Mouse (Mus musculus) forebrain, embryonic 10.5 days (tissue): ENCODE results near the gene Actrt2. TPM values are rescaled to one million over a fixed set of nuclear protein-coding genes. Genes with fewer than 3 reads are reported as not detected.
A peak's percentile ranks its signal among the peaks of the same experiment; 100 is the strongest.

Source experiments
- DNase-seq: peaks from one replicate; pipeline ENCODE4 v3.0.0-alpha.2; 2017; ENCODE audit warnings: low spot score; ENCODE audit errors: extremely low spot score
- H3K27ac ChIP-seq: fragments of 300-500 bp; sonication (generic); 2 replicates; pipeline ENCODE4 v1.5.1; 2016; ENCODE audit warnings: mild to moderate bottlenecking
- H3K27me3 ChIP-seq: fragments of 300-500 bp; sonication (generic); 2 replicates; pipeline ENCODE4 v1.6.1; 2016; ENCODE audit warnings: mild to moderate bottlenecking; ENCODE audit not compliant: poor library complexity, severe bottlenecking
- H3K36me3 ChIP-seq: fragments of 300-500 bp; sonication (generic); replicated peaks from 2 replicates; pipeline ENCODE4 v1.6.1; 2016; ENCODE audit warnings: mild to moderate bottlenecking, moderate library complexity
- H3K4me1 ChIP-seq: fragments of 300-500 bp; sonication (generic); 2 replicates; pipeline ENCODE4 v1.6.1; 2016
- H3K4me3 ChIP-seq: fragments of 300-500 bp; sonication (generic); 2 replicates; pipeline ENCODE4 v1.5.1; 2016; ENCODE audit warnings: mild to moderate bottlenecking, moderate library complexity
- H3K9me3 ChIP-seq: fragments of 300-500 bp; sonication (generic); 2 replicates; pipeline ENCODE4 v1.6.1; 2016; ENCODE audit warnings: mild to moderate bottlenecking, moderate library complexity
- WGBS: fragments of 180-500 bp; shearing (Covaris S2); methylation state at CpG from one replicate; pipeline ENCODE4 v1.1.7; 2016; 5-methylcytosine and 5-hydroxymethylcytosine counted together
- polyA plus RNA-seq: library from polyadenylated mRNA; unstranded; fragments of >200 nt; fragmentation: Nextera tagmentation; extraction: Ambion mirVana; gene quantifications from 2 replicates; pipeline ENCODE4 v1.2.1, GENCODE M21; 2016

Gene Actrt2
- polyA plus RNA-seq, 1 experiment from 2014 or later: not detected

DNA sequence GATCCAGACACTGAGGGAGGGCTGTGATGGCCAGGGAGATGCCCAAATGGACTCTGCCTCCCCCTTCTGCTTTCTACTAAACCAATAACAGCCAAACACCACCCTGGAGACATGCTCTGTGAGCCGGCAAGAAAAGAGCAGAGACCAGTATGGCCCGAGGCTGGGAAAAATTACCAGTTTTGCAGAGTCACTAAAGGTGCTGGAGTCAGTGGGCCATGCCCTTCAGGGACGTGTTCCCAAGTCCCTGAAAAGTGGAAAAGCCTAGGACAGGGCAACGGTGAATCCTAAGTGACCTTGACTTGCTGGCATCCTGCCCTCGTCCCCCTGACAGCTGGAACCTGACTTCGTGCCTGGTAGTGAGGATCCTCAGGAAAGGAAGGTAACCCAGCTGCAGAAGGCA is 25.2 kb downstream of the Actrt2 start:
- WGBS: 4% methylated on average over 6 of the region's 6 CpGs
- no peaks in the 10 kb centered on the region for H3K36me3 ChIP-seq
- DNase-seq: no peak

DNA sequence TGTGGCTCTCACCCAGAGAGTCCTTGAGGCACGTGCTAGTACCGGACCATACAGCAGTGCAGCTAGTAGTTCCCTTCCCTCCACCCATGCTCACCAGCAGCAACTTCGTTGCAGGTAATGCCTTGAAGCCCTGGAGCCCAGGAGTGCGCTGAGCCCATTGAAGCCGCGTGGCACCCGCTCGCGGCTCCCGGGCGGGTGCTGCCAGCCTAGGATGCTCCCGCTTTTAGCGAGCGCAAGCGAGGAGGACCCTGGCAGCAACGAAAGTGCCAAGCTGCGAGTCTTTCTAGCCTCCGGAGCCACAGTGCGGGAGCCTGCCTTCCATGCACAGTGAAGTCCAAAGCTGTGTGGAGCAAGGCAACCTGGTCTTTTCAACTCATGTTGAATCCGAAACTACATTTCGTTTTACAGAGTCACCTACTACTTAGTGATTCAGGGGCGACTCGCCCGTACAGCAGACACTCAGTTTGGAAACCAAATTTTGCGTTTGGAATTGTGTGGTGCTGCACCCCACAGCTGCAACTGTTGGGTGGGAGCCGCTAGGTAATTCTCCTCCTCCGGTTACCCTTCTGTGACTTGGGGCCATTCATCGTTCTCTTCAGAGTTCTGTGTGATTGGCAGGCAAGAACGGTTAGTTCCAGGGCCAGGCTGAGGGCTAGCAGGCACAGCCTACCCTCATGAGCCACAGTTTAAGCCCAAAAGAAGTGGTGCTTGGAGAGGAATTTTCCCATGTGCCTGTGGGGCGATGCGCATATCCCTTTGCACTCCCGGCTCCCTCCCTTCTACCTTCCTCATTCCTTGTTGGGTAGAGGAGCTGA is 26.2 kb downstream of the Actrt2 start:
- H3K27ac ChIP-seq: peak overlapping the region; percentile 76
- H3K36me3 ChIP-seq: no peaks in the 10 kb centered on the region
- H3K4me3 ChIP-seq: peak overlapping the region; percentile 42
- H3K9me3 ChIP-seq: peaks cover 10% of the 10 kb centered on the region; the same call in 1 of the 2 replicates
- peaks cover 75% of the 10 kb centered on the region for H3K4me1 ChIP-seq
- peaks cover 100% of the 10 kb centered on the region for H3K27me3 ChIP-seq
- WGBS: under 1% methylated on average over 32 of the region's 32 CpGs
- DNase-seq: peak; percentile 50

More for the DNA sequence above, 25.2 kb downstream of the Actrt2 start:
- Histone ChIP-seq H3K4me1 (peaks cover 66% of the 10 kb centered on the region), H3K9me3 (peaks cover 20% of the 10 kb centered on the region; the same call in 1 of the 2 replicates), H3K4me3 (no peak overlapping the region), H3K27me3 (peaks cover 92% of the 10 kb centered on the region), H3K27ac (no peak overlapping the region)

DNA sequence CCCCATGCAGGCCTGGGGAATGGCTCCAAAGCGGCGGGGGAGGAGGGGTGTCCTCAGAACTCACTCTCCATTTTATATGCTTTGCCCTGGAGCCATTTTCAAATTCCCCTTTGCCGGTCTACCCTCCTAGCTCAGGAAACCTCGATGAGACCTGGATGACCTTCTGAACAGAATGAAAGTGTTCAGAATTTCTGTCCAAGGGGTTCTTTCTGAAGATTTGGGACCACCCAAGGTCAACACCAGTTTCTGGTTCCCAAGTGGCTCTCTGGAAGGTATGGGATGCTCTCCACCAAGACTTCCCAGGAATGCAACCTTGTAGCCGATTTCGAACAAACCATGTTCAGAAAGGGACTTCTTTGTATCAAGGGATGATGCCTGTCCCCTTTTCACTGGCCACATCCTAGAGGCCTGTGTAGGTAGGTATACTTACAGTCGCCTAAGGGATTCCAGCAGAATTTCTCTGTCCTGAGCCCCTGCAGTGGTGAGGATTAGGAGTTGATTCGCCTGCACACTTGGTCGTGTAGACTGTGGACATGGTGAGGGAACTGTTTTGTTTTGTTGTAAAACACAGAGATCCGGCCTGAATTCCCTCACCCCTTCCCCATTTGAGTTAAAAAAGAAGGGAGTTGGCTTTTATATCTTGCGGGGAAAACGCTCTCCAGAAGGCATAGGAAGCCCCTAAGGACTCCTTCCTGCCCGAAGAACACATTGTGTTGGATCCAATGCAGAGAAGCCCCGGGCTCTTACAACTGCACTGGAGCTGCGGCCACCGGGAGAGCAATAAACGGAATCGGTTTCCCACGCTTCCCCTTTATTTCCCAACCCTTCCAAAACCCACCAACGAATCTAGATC is 27.0 kb downstream of the Actrt2 start:
- DNase-seq: no peak
- Histone ChIP-seq H3K27ac (peak overlapping the region; percentile 99), H3K4me3 (peak overlapping the region; percentile 91), H3K36me3 (no peaks in the 10 kb centered on the region), H3K27me3 (peaks cover 98% of the 10 kb centered on the region), H3K9me3 (peaks cover 8% of the 10 kb centered on the region; the same call in 1 of the 2 replicates), H3K4me1 (peaks cover 81% of the 10 kb centered on the region)
- WGBS: 1% methylated on average over 20 of the region's 20 CpGs

DNA sequence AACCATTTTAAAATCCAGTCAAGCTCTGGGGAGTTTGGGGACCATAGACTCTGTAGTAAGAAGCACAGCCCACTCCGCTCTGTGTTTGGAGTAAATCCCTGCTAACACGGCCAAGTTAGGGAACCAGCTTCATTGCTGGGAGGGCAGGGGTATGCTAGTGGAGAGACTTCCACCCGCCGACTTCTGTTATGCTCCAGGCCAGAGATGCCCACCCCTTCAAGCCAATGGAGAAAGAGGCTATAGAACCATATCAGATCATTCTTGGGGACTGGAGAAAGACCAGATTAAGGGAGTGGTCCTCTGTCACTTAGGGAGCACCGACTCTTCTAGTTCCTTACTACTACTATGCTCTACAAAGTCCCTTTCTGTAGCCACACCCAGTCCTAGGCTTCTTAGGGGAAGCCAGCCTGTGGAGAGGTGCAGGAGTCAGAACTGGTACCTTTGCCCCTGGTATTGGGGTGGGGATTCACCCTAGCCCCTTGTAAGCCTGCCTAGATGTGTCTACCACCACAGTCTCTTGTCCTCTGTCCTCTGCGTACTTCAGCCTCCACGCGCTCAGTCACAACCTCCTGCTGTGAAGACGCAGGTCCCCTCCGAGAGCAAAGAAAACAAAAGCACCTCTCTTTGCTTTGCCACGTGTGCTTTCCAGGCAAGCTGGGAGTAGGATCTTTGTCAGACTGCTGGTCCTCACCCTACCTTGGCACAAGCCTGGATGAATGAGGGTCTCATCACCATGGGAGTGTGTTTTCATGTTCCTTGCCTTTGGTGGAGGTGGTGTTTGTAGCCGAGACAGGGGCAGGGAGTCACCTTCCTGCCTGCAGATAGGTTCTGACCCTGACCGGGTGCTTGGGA is 27.9 kb downstream of the Actrt2 start:
- peak overlapping the region; percentile 91 for H3K4me3 ChIP-seq
- H3K36me3 ChIP-seq: no peaks in the 10 kb centered on the region
- no peak for DNase-seq
- peak overlapping the region; percentile 99 for H3K27ac ChIP-seq
- H3K9me3 ChIP-seq: no peaks in the 10 kb centered on the region; the same call in 1 of the 2 replicates
- 4% methylated on average over 13 of the region's 13 CpGs for WGBS
- peaks cover 90% of the 10 kb centered on the region for H3K4me1 ChIP-seq
- H3K27me3 ChIP-seq: peaks cover 98% of the 10 kb centered on the region

DNA sequence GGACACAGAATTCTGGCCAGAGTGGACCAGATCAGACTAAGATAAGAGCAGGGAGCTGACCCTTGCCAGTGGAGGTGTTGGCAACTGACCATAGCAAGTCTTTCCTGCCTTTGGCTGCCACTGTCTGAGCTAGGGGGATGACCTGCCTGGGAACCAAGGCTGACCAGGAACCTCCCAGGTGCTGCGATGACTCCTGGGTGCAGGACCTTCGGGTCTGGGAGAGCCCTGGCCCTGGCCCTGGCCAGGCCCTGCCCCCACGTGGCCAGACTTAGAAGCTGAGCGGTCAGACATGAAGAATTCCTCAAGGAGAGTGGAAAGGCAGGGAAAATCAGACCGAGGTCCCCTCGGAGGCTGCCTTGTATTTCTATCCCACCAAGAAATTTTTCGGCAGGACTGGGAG is 28.5 kb downstream of the Actrt2 start:
- Histone ChIP-seq H3K4me3 (peak overlapping the region; percentile 91), H3K4me1 (peaks cover 97% of the 10 kb centered on the region), H3K36me3 (peaks cover 5% of the 10 kb centered on the region; the same call in 1 of the 2 replicates), H3K9me3 (no peaks in the 10 kb centered on the region), H3K27me3 (peaks cover 98% of the 10 kb centered on the region), H3K27ac (peak overlapping the region; percentile 99)
- WGBS: 1% methylated on average over 7 of the region's 7 CpGs
- peak; percentile 70 for DNase-seq

DNA sequence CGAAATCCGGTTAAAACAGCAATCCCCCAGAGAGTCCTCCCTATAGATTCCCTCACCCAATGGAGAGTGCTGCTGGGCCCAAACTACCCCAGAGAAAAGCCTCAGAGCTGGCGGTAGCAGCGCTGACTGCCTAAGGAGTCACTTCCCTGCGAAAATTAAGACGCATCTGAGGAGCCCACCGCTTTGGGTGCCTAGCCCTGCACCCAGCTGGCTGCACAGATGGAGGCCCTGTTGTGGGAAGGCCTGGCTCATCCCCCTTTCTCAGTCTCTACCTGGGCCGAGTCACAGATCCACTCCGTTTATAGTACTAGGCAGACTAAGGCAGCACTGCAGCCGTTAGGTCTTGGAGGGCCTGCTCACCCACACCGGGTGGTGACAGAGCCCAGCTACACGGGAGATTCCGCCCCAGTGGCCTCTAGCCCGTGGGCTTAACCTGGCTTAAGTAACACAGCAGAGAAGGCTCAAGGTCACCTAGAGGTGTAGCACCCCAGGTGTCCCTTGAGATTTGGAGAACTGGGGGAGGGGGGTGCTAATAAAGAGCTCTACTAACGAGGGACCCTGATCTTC is 29.3 kb downstream of the Actrt2 start:
- peak overlapping the region; percentile 99 for H3K27ac ChIP-seq
- H3K27me3 ChIP-seq: peaks cover 98% of the 10 kb centered on the region
- 1% methylated on average over 14 of the region's 15 CpGs for WGBS
- no peak for DNase-seq
- H3K9me3 ChIP-seq: no peaks in the 10 kb centered on the region
- peak overlapping the region; percentile 91 for H3K4me3 ChIP-seq
- peaks cover 13% of the 10 kb centered on the region for H3K36me3 ChIP-seq
- H3K4me1 ChIP-seq: peaks cover 97% of the 10 kb centered on the region

DNA sequence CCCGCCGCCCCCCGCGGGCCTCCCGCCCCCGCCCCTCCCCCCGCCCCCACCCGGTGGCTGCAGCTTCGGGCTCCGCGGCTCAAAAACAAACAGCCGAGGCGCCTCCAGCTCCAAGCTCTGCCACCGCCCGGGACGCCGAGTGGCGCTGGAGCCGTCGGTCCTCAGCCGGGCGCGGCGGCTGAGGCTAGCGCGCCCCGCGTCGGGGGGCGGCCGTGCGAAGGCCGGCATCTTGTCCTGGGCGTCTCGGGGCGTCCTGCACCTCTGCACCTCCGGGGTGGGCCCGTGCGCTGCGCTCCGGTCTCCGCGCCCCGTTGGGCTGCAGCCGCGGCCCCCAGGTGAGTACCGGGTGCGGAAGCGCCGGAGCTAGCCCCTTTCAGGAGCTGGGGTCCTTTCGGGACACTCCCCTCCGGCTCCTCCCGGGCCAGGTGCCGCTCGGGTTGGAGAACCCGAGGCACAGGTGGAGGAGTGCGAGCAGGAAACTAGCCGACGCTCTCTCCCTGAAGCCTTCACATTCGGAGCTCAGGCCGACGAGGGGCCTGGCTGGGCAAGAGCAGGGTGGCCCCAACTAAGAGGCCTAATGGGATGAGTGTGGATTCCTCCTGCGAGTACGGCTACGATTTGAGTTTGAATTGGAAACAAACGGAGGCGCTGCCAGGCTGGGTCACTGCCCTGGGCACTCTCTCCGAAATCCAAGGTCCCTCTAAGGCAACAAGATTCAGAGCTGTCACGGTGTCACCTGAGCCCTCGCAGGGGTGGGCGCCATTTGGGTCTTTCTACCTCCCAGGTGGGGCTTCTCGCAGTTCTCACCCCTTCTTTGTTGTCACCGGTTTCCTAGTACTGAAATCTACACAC is 30.0 kb downstream of the Actrt2 start:
- H3K27me3 ChIP-seq: peaks cover 98% of the 10 kb centered on the region
- DNase-seq: peak; percentile 44
- under 1% methylated on average over 66 of the region's 73 CpGs for WGBS
- peaks cover 97% of the 10 kb centered on the region for H3K4me1 ChIP-seq
- H3K9me3 ChIP-seq: no peaks in the 10 kb centered on the region
- H3K27ac ChIP-seq: peak overlapping the region; percentile 99
- H3K4me3 ChIP-seq: peak overlapping the region; percentile 91
- peaks cover 16% of the 10 kb centered on the region for H3K36me3 ChIP-seq

DNA sequence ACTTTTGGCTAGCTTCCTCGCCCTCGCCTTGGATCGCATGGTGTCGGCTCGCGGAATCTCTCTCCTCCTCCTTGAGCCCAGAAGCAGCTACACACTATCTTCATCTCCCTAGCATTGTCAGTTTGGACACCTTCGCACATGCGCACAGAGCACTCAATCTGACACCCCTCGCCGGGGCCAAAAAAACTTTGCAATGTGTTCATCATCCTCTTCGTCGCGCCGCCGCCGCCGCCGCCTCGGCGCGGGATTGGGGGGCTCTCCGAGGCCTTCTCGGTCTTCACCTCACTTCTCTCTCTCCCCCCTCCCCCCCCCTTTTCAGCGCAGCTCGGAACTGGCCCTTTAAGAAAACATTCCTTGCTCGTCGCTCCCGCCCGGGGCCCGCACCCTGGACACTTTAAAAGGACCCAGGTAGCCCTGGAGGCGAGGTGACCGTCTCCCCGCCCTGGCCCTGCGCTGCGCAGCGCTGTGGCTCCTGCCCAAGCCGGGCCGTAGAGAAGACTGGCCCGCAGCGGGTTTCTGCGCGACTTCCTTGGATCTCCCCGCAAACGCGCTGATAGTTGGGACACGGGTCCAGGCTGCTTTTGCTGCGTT is 30.9 kb downstream of the Actrt2 start, which contains the start of gene Prdm16:
TSS of gene Prdm16 (minus strand) at position 153 of the 591 bp plus-strand sequence.
- peak within 1 kb of the TSS; percentile 99 for H3K27ac ChIP-seq
- H3K4me3 ChIP-seq: peak within 1 kb of the TSS; percentile 91
- no peaks in the 10 kb centered on the region for H3K9me3 ChIP-seq
- H3K4me1 ChIP-seq: peaks cover 97% of the 10 kb centered on the region
- H3K36me3 ChIP-seq: peaks cover 16% of the 10 kb centered on the region
- under 1% methylated on average over 47 of the region's 47 CpGs for WGBS
- peak; percentile 88 for DNase-seq
- H3K27me3 ChIP-seq: peaks cover 98% of the 10 kb centered on the region

DNA sequence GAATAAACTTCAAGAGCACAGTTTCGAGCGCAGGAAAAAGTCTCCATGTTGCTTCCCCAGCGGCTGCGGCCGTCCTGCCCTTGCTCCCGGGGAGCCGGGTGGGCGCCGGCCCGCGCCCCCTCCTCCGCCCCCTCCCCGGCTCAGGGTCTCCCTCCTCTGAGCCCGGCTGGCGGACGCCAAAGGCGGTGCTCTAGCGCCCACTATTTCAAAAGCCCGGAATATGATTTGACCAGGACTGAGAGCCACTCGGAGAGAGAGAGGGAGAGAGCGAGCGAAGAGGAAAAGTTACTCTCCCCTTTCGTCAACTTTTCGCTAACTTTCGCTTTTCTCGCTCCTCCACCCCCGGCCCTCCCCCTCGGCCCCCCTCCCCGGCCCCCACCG is 31.6 kb downstream of the Actrt2 start:
- peaks cover 97% of the 10 kb centered on the region for H3K4me1 ChIP-seq
- peaks cover 98% of the 10 kb centered on the region for H3K27me3 ChIP-seq
- H3K36me3 ChIP-seq: peaks cover 16% of the 10 kb centered on the region
- no peaks in the 10 kb centered on the region for H3K9me3 ChIP-seq
- DNase-seq: no peak
- WGBS: under 1% methylated on average over 25 of the region's 30 CpGs
- H3K27ac ChIP-seq: peak overlapping the region; percentile 99
- peak overlapping the region; percentile 91 for H3K4me3 ChIP-seq

DNA sequence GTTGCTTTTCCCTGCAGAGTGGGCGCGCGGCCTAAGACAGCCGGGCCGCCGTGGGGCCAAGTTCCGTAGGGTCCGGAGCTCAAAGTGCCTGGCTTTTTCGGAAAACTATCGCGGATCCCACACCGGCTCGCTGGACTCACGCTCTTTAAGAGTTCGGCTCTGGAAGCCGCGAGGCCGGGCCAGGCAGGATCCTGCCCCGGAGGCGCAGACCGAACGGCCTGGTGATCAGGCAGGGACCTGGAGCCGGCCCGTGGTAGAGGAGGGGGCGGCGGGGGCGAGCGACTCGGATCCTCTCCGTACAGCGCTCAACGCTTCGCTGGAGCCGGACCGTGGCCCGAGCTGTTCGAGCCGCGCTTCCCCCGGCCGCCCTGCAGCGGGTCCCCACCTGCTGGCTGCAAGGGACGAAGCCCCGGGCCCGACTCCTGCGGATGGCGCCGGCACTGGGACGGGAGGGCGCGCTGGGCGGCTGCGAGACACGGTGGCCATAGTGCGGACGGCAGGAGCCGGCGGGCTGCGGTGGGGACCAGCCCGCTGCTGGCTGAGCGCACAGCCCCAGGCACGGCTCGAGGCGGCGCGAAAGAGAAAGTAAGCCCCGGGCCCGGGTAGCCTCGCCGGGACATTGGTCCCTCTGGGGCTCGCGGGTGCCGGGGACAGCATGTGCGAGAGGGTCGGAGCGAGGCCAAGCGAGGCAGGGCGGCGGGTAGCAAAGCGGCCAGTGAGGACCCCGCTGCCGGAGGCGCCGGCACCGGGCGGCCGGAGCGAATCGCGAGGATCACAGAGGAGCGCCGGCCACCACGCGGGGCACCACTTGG is 32.2 kb downstream of the Actrt2 start:
- DNase-seq: peak; percentile 81
- H3K27ac ChIP-seq: peak overlapping the region; percentile 99
- H3K9me3 ChIP-seq: no peaks in the 10 kb centered on the region
- H3K27me3 ChIP-seq: peaks cover 98% of the 10 kb centered on the region
- peaks cover 16% of the 10 kb centered on the region for H3K36me3 ChIP-seq
- H3K4me1 ChIP-seq: peaks cover 97% of the 10 kb centered on the region
- WGBS: under 1% methylated on average over 94 of the region's 94 CpGs
- peak overlapping the region; percentile 91 for H3K4me3 ChIP-seq
